Mouse (Mus musculus) retina, postnatal 7 days (tissue): ENCODE results near the gene Gm49333.
"Not testable (repeated sequence)": the region's sequence is repeated elsewhere in the genome, so short reads cannot be mapped to it uniquely, and the experiment has no call there.

Experiments
- DNase-seq: peaks from one replicate; pipeline ENCODE4 v3.0.0-alpha.2; 2012; ENCODE audit warnings: low read depth, low spot score

Gm49333 gene

DNA sequence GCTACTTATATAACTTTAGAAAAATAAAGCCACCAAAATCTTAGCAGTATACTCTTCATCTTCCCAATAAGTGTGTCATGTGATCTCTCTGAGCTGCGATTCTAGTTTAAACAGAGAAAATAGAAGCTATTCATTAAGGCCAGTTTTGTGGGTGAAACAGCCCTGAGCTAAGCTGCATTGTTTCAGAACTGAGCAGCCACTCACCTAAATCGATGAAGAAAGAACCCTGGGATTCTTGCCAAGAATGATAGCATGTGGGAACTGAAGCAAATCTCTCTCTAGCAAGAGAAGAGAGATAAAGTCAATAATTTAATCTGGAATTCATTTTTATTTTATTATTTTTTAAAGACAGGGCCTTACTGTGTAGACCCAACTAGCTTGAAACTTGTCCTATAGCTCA is 11.8 kb downstream of the Gm49333 start:
- no peak for DNase-seq

DNA sequence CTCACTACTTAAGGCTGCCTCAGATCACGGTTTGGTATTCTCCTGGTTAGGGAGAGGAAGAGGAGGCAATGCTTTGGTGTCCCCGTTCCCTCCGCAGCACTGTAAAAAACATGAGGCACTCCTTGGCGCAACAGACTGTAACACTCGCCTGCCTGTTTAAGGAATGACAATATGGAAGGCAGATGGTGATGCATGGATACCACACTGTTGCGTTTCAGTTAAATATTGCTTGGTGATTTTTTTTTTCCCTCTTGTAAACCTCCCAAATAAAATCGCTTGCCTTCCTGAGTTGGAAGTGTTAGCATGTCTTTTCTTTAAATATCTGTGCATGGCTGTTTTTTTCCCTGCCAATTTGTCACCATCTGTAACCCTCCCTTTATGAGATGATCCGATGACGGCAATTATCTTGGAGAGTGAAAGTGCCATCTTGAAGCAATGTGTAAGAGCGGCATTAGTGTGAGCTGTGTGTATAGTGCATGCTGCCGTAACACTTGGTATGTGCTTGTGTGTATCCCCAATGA is 17.5 kb downstream of the Gm49333 start:
- no peak for DNase-seq

- no peak for DNase-seq
Measured at GRCm38 (mm10) chr16:20629731-20630634, 18.6 kb downstream of the Gm49333 start, which contains the start of gene Ece2. Gene Ece2, plus strand, starts transcription at chr16:20629828.

DNA sequence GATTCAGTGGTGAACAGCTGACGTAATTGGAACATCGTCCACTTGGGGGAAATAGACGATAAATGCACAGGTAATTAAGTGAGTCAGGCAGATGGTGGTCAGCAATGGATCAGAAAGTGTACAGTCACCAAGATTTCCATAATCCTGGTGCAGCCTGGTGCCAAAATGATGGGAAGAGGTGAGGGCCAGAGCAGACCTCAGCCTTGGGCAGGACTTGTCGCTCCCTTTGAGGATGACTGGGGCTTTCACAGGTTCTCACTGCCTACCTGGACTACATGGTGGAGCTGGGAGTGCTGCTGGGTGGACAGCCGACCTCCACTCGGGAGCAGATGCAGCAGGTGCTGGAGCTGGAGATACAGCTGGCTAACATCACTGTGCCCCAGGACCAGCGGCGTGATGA is 26.0 kb downstream of the Gm49333 start:
- DNase-seq, result no peak

GRCm38 (mm10) chr16:20638367-20638766 is 27.0 kb downstream of the Gm49333 start:
- no peak for DNase-seq

GRCm38 (mm10) chr16:20642161-20642560 is 30.8 kb downstream of the Gm49333 start:
- no peak for DNase-seq

DNA sequence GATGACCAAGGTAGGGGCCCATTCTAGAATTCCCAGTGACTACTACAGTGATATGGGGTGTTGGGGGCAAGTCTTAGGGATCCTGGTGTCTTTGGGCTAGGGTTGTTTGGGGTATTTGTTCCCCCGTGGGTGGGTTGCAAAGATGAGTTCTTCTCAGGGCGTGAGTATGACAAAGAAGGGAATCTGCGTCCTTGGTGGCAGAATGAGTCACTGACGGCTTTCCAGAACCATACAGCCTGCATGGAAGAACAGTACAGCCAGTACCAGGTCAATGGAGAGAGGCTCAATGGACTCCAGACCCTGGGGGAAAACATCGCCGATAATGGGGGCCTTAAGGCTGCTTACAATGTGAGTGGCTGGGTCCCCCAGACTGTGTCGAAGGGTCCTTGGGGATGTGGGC is 32.5 kb downstream of the Gm49333 start:
- no peak for DNase-seq

GRCm38 (mm10) chr16:20651076-20651946 is 39.9 kb downstream of the Gm49333 start, which contains the start of gene Psmd2:
Gene Psmd2, plus strand, starts transcription at chr16:20651652.
- peak; percentile 92 for DNase-seq

DNA sequence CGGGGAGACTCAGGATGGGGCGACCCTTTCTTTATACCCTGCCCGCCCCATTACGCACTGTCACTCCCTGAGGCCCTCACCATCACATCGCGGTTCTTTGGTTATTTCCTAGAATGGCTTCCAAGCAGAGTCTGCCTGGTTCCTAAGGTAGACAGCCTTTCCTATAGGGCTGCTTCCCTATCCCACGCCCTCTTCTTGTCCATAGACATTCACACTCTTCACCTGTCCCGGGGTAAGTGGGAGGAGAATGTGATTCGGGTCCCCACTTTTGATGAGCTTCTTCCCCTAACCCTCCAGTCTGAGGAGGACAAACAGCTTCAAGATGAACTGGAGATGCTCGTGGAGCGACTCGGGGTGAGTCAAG is 40.5 kb downstream of the Gm49333 start:
- no peak for DNase-seq

GRCm38 (mm10) chr16:20653315-20653714 is 41.9 kb downstream of the Gm49333 start:
- DNase-seq, result no peak

GRCm38 (mm10) chr16:20657661-20658060 is 46.3 kb downstream of the Gm49333 start:
- DNase-seq, result no peak

DNA sequence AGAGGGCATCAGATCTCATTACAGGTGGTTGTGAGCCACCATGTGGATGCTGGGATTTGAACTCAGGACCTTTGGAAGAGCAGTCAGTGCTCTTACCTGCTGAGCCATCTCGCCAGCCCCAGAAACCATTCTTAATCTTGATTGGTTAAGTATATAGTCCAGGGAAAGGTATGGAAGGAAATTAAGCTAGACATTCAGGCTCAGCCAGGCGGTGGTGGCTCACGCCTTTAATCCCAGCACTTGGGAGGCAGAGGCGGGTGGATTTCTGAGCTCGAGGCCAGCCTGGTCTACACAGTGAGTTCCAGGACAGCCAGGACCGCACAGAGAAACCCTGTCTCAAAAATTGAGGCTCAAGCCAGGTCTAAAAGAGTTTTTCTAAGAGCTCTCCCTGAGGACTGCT is 56.6 kb downstream of the Gm49333 start, which contains the start of gene Eif4g1:
Gene Eif4g1 (plus strand): TSS at position 301 of the 400 bp plus-strand sequence.
- not testable (repeated sequence) for DNase-seq

DNA sequence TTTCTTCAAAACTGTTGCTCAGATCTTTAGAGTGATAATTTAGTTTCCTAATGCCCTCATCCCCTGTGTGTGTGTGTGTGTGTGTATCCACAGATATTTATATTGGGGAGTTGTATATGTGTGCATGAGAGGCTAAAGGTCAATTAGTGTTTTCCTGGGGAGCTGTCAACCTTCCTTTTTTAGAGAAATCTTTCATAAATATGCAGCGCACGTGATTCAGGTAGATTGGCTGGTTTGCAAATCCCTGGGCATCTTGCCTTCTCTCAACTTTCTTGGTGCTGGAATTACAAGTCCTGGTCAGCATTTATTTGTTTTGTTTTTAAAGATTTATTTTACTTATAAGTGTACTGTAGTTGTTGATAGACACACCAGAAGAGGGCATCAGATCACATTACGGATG is 58.9 kb downstream of the Gm49333 start:
- DNase-seq, result no peak

DNA sequence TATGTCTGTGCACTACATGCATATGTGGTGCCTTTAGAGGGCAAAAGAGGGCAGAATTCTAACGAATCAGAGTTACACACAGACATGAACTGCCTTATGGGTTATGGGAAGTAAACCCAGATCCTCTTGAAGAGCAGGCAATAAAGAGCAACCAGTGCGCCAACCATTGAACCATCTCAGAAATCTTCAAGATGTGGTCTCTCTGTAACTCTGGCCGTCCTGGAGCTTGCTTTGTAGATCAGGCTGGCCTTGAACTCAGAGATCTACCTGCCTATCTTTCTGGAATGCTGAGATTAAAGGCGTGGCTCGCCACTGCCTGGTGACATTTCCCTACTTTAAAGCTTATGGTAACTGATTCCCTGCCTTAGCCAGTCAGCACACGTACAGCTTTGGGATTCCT is 60.5 kb downstream of the Gm49333 start:
- no peak for DNase-seq

DNA sequence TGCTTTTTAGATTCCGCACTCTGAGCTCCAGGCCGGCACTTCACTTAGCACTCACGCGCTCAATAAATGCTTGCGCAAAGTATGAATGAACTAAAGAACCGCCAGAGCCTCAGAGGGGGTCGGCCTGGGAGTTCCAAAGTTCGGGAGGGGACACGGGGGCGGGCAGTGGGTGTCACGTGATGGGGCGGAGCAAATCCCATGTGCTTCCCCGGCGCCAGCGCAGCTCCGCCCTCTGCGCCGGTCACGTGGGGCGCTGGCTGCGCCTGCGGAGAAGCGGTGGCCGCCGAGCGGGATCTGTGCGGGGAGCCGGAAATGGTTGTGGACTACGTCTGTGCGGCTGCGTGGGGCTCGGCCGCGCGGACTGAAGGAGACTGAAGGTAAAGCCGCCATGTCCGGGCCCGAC is 61.1 kb downstream of the Gm49333 start:
- peak; percentile 85 for DNase-seq

GRCm38 (mm10) chr16:20672965-20673705 is 61.7 kb downstream of the Gm49333 start:
- no peak for DNase-seq

- DNase-seq, result no peak
Measured at GRCm38 (mm10) chr16:20673706-20674303, 62.4 kb downstream of the Gm49333 start.

DNA sequence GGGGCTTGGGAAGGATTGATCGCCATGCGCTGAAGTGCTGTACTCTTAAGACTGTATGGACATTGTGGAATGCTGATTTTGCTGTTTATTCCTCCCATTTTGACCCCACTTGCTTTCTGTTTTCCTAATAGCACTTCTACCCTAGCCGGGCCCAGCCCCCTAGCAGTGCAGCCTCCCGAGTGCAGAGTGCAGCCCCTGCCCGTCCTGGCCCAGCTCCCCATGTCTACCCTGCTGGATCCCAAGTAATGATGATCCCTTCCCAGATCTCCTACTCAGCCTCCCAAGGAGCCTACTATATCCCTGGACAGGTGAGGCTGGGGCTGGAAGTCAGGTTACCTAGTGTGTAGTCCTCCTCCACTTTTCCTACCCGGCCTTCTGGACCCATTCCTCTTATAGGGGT is 63.8 kb downstream of the Gm49333 start:
- DNase-seq, result no peak

- DNase-seq, result no peak
Measured at GRCm38 (mm10) chr16:20676702-20677101, 65.3 kb downstream of the Gm49333 start.

DNA sequence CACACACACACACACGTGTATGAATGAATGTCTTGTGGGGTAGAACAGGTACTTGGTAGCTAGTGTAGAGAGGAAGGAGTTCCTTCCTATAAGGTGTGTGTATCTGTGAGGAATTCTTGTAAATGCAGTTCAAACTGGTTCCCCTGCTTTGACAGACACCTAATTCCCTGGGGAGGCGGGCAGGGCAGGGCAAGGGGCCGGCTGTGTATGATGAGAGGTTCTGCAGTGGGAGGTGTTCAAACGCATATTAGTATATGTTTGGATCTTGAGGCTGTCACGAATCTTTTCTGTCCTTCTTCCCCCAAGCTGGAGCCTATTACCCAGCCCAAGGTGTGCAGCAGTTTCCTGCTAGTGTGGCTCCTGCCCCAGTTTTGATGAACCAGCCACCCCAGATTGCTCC is 66.0 kb downstream of the Gm49333 start:
- no peak for DNase-seq
